11 mouse cellular contexts compared by ENCODE assay signal in genomic region chr11:67022354-67023115, GRCm38 (mm10). TPM values are rescaled to one million over a fixed set of nuclear protein-coding genes. Genes with fewer than 3 reads are reported as not detected.
DNase-seq lines count a peak whose midpoint lies in the region; ATAC-seq lines count a peak whose summit lies in the region.
"Had no signal": no experiment of that assay in that cellular context is flagged by ENCODE, and none has a peak within 500 bp of the region (broad histone marks: within the 10 kb centered on the region; RNA-seq: fewer than 3 reads in every experiment).

No protein-coding gene starts in this region.

- ATAC-seq in hindbrain, embryonic 11.5 days (ENCODE audit: low FRiP score), result no peak
- no peak for ATAC-seq in hindbrain, embryonic 14.5 days (ENCODE audit: low FRiP score)

- no peak overlapping the region for H3K27ac ChIP-seq in hindbrain, embryonic 11.5 days (ENCODE audit: low read depth, low read length)
- H3K27ac ChIP-seq in hindbrain, embryonic 14.5 days, result no peak overlapping the region
- H3K27ac ChIP-seq: neural tube, embryonic 12.5 days had no signal

- no peaks in the 10 kb centered on the region for H3K9me3 ChIP-seq in hindbrain, embryonic 11.5 days (ENCODE audit: control insufficient read depth, low read length)
- H3K9me3 ChIP-seq in hindbrain, embryonic 14.5 days (ENCODE audit: control insufficient read depth, low read length), result no peaks in the 10 kb centered on the region
- H3K9me3 ChIP-seq: neural tube, embryonic 12.5 days had no signal

- H3K4me2 ChIP-seq in hindbrain, embryonic 11.5 days (replicated peaks; ENCODE audit: low read depth, low read length), result no peak overlapping the region
- H3K4me2 ChIP-seq in hindbrain, embryonic 14.5 days (replicated peaks), result no peak overlapping the region
- H3K4me2 ChIP-seq: neural tube, embryonic 12.5 days had no signal

- H3K36me3 ChIP-seq in hindbrain, embryonic 11.5 days (ENCODE audit: control insufficient read depth, insufficient read depth, low read length), result no peaks in the 10 kb centered on the region
- no peaks in the 10 kb centered on the region for H3K36me3 ChIP-seq in hindbrain, embryonic 14.5 days (replicated peaks; ENCODE audit: control insufficient read depth, insufficient read depth)
- H3K36me3 ChIP-seq: neural tube, embryonic 12.5 days had no signal

- H3K4me1 ChIP-seq in hindbrain, embryonic 11.5 days (replicated peaks; ENCODE audit: control insufficient read depth, insufficient read depth, low read length), result peaks cover 3% of the 10 kb centered on the region
- H3K4me1 ChIP-seq in hindbrain, embryonic 14.5 days (replicated peaks; ENCODE audit: control insufficient read depth, insufficient read depth, low read length), result peaks cover 12% of the 10 kb centered on the region

- H3K27me3 ChIP-seq in hindbrain, embryonic 11.5 days (ENCODE audit: control insufficient read depth, insufficient read depth, low read length), result no peaks in the 10 kb centered on the region
- peaks cover 9% of the 10 kb centered on the region for H3K27me3 ChIP-seq in hindbrain, embryonic 14.5 days (ENCODE audit: control insufficient read depth, insufficient read depth, low read length)
- H3K27me3 ChIP-seq: neural tube, embryonic 12.5 days had no signal

- DNase-seq in hindbrain, embryonic 11.5 days (ENCODE audit: low spot score), result peak; percentile 29
- no peak for DNase-seq in hindbrain, embryonic 14.5 days (ENCODE audit: low spot score)
- DNase-seq in right cerebral cortex, postnatal 4 days, result peak; percentile 24
- no peak for DNase-seq in right cerebral cortex, adult 2 months (ENCODE audit: low spot score in 2 of 2)
- peak; percentile 55 for DNase-seq in NIH3T3 (ENCODE audit: low read depth)
- DNase-seq in thymus, postnatal 25 days, result peak; percentile 13
- DNase-seq in gastrocnemius, postnatal 25 days, result no peak
- DNase-seq in urinary bladder, postnatal 10 days (ENCODE audit: low spot score), result no peak
- DNase-seq: right cerebral cortex, postnatal 25 days had no signal

- H3K4me3 ChIP-seq in hindbrain, embryonic 11.5 days (ENCODE audit: low read depth, low read length), result no peak overlapping the region
- no peak overlapping the region for H3K4me3 ChIP-seq in hindbrain, embryonic 14.5 days (replicated peaks; ENCODE audit: low read length)
- H3K4me3 ChIP-seq: erythroblast, embryonic 14.5 days; neural tube, embryonic 12.5 days had no signal

- 93% methylated on average over 13 of the region's 13 CpGs for WGBS in hindbrain, embryonic 11.5 days
- 90% methylated on average over 13 of the region's 13 CpGs for WGBS in hindbrain, embryonic 14.5 days

- no peak overlapping the region for H3K9ac ChIP-seq in hindbrain, embryonic 11.5 days (ENCODE audit: low read depth, low read length)
- H3K9ac ChIP-seq in hindbrain, embryonic 14.5 days, result no peak overlapping the region
- H3K9ac ChIP-seq: neural tube, embryonic 12.5 days had no signal

RNA-seq across cellular contexts. Expression of gene Tmem220, which starts 2.4 kb away (rescaled TPM):
- 1.4 and 1.5 TPM in 2 replicates for polyA plus RNA-seq in hindbrain, embryonic 11.5 days (2014; fragmentation: Nextera tagmentation; extraction: Ambion mirVana)
- polyA plus RNA-seq in hindbrain, embryonic 14.5 days (2014; fragmentation: Nextera tagmentation; extraction: Ambion mirVana), result 0.59 and 1.1 TPM in 2 replicates
- total RNA-seq in gastrocnemius, postnatal 25 days (2021), result under 1 TPM; 0.28 to 0.96 TPM
- polyA plus RNA-seq: erythroblast, embryonic 14.5 days had no signal

RNA-seq across cellular contexts. Expression of gene Adprm, which starts 29.9 kb away (rescaled TPM):
- polyA plus RNA-seq in hindbrain, embryonic 11.5 days (2014; fragmentation: Nextera tagmentation; extraction: Ambion mirVana), result 38.7 and 39.0 TPM in 2 replicates
- 32.4 and 37.0 TPM in 2 replicates for polyA plus RNA-seq in hindbrain, embryonic 14.5 days (2014; fragmentation: Nextera tagmentation; extraction: Ambion mirVana)
- total RNA-seq in gastrocnemius, postnatal 25 days (2021), result 1 to 10 TPM; 6.9 to 8.9 TPM

RNA-seq across cellular contexts. Expression of gene Sco1, which starts 29.9 kb away (rescaled TPM):
- 16.1 and 20.0 TPM in 2 replicates for polyA plus RNA-seq in hindbrain, embryonic 11.5 days (2014; fragmentation: Nextera tagmentation; extraction: Ambion mirVana)
- 10.2 and 11.7 TPM in 2 replicates for polyA plus RNA-seq in hindbrain, embryonic 14.5 days (2014; fragmentation: Nextera tagmentation; extraction: Ambion mirVana)
- 1 to 10 TPM; 7.2 to 7.3 TPM for total RNA-seq in gastrocnemius, postnatal 25 days (2021)

RNA-seq across cellular contexts. Expression of gene Myh3, which starts 55.6 kb away (rescaled TPM):
- 2.3 and 4.1 TPM in 2 replicates for polyA plus RNA-seq in hindbrain, embryonic 11.5 days (2014; fragmentation: Nextera tagmentation; extraction: Ambion mirVana)
- polyA plus RNA-seq in hindbrain, embryonic 14.5 days (2014; fragmentation: Nextera tagmentation; extraction: Ambion mirVana), result 0.17 and 0.23 TPM in 2 replicates
- 10 to 100 TPM; 11.9 to 13.1 TPM for total RNA-seq in gastrocnemius, postnatal 25 days (2021)
- polyA plus RNA-seq: erythroblast, embryonic 14.5 days had no signal

Comparison
In these comparisons a context has a peak if more than half of its experiments do, and no peak if none do; other contexts are left out.
1. DNase-seq: peak in hindbrain, embryonic 11.5 days (single experiment), right cerebral cortex, postnatal 4 days (single experiment), NIH3T3 (single experiment) and thymus, postnatal 25 days (single experiment); none in hindbrain, embryonic 14.5 days (single experiment), right cerebral cortex, adult 2 months (0 of 2), gastrocnemius, postnatal 25 days (single experiment) and urinary bladder, postnatal 10 days (single experiment).